Mouse (Mus musculus): ENCODE results near the gene Gsdma.

The Gsdma gene

DNA sequence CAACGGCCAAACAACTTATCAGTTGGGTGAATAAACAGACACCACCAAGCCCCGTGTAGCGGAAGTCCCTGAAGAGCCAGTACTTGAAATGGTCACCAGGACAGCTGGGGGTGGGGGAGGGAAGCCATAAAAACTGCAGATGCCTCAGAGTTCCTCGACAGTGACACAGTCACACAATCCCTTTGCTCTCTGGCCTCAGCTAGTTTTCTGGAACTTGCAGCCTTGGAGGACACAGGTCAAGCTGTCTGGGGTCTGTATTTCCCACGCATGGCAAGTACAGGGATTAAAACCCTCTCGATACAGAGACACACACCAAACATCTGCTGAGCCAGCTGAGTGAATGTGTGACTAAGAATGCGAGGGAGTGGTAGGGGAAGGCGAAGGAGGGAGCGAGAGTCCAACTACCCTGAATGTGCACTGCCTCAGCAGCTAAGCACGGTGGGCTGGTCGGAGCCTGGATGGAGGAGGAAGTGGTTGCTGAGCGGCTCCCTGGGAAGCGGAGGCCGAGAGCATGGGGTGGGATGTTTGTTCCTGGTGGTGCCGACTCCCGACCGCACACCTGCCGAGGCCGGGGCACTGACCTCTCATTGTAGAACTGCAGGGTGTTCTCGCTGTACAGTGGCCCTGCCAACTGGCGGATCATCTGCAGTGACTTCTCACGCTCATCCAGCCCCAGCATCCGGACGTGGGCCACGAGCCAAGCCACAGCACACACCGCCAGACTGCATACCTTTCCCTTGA lies 45.0 kb downstream of the Gsdma start:
- DNase-seq (ENCODE audit: low read depth, low spot score): no peak

DNA sequence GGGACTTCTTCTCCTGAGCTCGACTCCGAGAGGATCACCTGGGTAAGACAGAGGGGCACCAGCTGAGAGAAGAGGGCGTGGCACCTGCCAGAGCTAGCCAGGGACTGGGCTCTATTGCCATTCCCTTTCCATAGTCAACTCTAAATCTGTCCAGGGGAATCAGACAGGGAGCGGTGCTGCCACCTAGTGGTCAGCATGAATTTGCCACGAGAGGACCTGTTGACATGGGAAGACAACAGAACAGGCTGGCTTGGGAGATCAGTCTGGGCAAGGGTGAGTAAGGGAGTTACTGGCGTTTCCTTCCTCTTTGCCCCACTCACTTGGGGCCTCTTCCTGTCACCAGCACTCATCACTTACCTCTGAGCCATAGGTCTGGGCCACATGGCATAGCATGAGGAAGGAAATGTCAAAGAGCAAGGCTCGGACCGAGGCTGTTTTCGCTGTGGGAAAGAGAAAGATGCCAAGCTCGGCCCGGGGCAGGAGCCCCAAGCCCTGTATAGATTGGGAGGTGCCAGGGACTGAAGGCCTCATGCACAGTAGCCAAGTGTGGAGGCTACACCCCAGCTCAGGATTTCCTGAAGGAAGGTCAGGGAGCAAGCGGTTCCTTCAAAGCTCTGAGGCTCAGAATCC lies 46.4 kb downstream of the Gsdma start:
- DNase-seq (ENCODE audit: low read depth, low spot score): peak; percentile 65

DNA sequence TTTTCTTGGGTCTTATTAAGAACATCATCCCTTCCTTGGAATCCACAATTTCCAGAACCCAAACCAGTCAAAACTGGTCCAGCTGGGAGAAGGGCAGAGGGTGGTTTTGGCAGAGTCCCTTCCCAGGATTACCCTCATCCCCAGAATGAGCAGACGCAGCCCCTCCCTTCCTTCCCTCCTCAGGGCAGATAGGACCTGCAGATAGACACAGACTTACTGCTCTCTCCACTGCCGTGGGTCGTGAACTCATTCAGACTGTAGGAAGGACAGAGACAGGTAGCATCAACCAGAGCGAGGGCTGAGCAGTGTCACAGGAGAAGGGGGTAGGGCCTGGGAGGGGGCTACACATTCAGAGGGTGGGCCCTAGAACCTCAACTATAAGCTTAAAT lies 46.9 kb downstream of the Gsdma start:
- no peak for DNase-seq (ENCODE audit: low read depth, low spot score)

DNA sequence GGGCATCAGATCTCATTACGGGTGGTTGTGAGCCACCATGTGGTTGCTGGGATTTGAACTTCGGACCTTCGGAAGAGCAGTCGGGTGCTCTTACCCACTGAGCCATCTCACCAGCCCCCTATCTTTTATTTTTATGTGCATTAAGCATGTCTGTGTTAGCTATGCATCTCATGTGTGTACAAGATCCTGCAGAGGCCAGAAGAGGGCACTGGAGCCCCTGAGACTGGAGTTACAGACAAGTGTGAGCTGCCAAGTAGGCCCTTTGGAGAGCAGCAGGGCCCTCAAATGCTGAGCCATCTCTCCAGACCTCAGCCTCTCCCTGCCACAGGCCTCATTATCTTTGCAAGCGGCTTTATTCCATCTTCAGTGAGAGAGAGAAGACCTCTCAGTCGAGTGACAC lies 47.9 kb downstream of the Gsdma start:
- DNase-seq (ENCODE audit: low read depth, low spot score): peak; percentile 14

DNA sequence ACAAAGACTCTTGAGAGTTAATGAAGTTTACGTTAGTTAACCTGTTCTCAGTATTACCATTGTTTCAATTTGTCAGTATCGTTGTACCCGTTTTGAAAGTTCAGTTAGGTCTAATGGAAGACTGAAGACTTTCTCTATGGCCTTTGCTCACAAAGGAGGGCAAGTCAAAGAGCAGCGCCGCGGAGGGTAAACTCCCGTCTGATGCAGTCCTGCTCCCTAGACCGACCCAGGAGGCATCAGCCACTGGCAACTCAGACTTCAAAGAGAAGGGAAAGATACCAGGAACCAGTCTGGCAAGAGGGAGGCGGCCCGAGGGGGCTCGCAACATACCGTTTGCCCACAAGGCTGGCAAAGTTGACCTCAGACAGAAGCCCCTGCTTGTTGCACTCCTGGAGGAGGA lies 49.6 kb downstream of the Gsdma start:
- no peak for DNase-seq (ENCODE audit: low read depth, low spot score)

DNA sequence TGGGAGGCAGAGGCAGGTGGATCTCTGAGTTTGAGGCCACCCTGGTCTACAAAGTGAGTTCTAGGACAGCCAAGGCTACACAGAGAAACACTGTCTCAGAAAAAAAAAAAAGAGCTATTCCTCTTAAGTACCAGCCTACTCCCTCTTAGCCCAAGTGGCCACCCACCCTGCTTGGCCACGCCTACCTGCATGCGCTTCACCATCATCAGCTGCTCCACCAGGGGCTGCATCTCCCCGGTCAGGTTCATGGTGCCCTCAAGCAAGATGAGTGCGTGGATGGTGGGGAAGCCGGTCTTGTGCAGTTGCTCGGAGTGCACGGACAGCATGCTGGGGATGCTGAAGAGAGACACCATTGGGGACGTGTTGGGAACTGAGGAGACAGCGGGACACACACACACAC lies 51.8 kb downstream of the Gsdma start:
- no peak for DNase-seq (ENCODE audit: low read depth, low spot score)

DNA sequence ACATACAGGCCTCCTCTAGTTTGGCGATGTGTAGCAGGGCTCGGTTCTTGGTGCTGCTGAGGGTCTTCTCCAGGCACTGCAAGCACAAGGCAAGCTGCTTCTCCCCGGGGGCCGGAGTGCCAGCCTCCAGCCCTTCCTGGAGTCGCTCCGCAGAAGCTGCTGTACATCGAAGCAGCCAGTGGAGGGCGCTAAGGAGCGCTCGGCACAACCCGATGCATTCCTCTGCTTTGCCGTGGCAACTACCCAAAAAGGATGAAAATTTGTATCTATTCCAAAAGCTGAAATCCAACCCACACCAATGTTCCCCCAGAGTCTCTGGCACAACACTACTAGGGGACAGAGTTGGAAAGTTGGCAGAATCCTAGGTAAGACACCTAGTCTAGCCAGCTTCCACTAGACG lies 53.8 kb downstream of the Gsdma start:
- DNase-seq (ENCODE audit: low read depth, low spot score): no peak

DNA sequence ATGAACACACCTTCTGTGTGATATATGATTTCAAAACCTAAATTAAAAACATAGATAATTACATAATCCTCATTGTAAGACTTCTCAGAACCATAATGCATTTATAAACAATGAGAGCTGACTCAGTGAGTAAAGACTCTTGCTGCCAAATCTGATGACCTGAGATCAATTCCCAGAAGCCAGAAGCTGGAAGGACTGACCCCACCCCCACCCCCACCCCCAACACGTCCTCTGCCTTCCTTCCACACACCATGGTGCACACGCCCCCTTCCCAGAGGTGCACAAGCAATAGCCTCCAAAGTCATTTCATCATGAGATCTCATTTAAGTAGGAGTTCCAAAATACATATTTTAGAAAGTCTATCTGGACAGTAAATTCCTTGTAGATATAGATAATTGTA lies 56.6 kb downstream of the Gsdma start:
- no peak for DNase-seq (ENCODE audit: low read depth, low spot score)

DNA sequence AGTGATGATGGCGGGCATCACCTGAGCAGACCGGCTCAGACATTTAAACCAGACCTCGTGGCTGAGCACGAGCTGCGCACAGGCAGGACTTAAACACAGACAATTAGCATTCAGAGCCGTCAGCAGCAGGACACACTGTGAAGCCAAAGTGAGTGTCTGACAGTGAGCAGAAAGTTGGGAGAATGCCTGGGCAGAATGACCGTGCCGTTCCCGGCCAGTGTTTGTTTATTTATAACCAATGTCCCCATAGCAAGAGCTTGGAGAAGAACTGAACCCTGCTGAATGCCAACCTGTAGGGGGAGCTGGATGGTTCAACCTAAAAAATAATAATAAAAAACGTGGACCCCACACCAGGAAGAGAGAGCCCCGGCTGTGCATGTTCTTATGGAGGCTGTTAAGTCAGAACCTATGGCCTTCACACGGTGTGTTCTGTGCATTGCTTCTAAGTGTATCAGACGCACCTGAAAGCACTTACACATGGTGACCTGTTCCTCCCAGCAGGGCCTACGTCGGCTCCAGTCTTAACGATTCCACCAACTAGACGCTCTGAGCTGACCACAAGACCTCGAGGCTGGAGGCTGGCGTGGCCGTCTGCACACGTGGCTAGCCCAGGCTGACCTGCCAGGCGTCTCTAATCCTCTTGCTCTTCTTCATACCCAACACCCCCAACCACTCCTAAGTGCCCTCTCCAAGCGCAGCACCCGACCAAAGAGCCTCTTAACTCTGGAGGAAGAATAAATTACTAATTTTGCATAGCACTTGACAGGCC lies 57.5 kb downstream of the Gsdma start:
- DNase-seq (ENCODE audit: low read depth, low spot score): no peak

DNA sequence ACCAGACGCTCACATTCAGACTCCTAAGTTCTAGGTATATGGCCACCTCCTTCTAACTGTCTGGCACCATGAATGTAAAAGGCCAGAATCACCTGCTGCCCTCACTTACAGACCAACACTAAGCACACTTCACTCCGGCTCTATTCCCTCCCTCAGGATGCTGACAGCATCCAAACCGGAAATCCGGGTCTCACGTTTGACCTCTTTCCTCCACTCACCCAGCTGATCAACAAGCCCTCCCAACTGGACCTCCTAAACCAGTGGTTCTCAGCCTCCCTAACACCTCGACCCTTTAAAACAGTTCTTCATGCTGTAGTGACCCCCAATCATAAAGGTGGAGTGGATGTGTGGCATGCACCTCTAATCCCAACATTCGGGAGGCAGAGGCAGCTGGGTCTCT lies 58.9 kb downstream of the Gsdma start:
- DNase-seq (ENCODE audit: low read depth, low spot score): no peak

DNA sequence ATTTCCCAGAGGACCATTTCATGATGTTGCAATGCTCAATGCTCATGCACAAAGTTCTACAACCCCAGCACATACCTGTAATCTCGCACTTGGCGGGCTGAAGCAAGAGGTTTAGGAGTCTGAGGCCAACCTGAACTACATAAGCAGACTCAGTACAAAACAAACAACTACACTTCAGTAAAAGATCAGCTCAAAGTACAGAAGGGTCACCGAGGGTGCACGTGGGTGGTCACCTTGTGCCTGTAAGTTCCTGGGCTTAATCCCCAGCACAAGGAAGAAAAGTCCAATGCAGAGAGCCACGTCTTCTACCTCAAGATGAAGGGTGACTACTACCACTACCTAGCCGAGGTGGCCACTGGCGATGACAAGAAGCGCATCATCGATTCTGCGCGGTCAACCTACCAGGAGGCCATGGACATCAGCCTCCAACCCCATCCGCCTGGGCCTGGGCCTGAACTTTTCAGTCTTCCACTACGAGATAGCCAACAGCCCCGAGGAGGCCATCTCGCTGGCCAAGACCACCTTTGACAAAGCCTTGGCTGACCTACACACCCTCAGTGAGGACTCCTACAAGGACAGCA lies 61.9 kb downstream of the Gsdma start:
- no peak for DNase-seq (ENCODE audit: low read depth, low spot score)

Data from A20 (cell line).